Mouse (Mus musculus) limb, embryonic 14.5 days (tissue): Measurements from ENCODE around the gene Ccdc8. TPM values are rescaled to one million over a fixed set of nuclear protein-coding genes. Genes with fewer than 3 reads are reported as not detected.

Source experiments
- ATAC-seq: fragments of 200-750 bp; cut with Nextera tagmentation; 2 replicates; pipeline ENCODE4 v1.8.0; 2017; ENCODE audit warnings: low read depth, moderate number of reproducible peaks, moderate TSS enrichment; ENCODE audit not compliant: low FRiP score
- DNase-seq: peaks from one replicate; pipeline ENCODE4 v3.0.0-alpha.2; 2015; ENCODE audit warnings: low spot score
- H3K27ac ChIP-seq: fragments of 300-500 bp; sonication (generic); replicated peaks from 2 replicates; pipeline ENCODE4 v1.5.1; 2014; ENCODE audit warnings: low read depth, mild to moderate bottlenecking, low read length, moderate library complexity, mixed read lengths
- H3K27me3 ChIP-seq: fragments of 300-500 bp; sonication (generic); 2 replicates; pipeline ENCODE4 v1.6.1; 2014; ENCODE audit warnings: low read length, mixed read lengths; ENCODE audit not compliant: control insufficient read depth, insufficient read depth
- H3K36me3 ChIP-seq: fragments of 300-500 bp; sonication (generic); 2 replicates; pipeline ENCODE4 v1.6.1; 2014; ENCODE audit warnings: mild to moderate bottlenecking, low read length, moderate library complexity, mixed read lengths; ENCODE audit not compliant: control insufficient read depth, insufficient read depth
- H3K4me1 ChIP-seq: fragments of 300-500 bp; sonication (generic); 2 replicates; pipeline ENCODE4 v1.6.1; 2014; ENCODE audit warnings: antibody characterized with exemption, low read length, mixed read lengths; ENCODE audit not compliant: control insufficient read depth, insufficient read depth
- H3K4me2 ChIP-seq: fragments of 300-500 bp; sonication (generic); replicated peaks from 2 replicates; pipeline ENCODE4 v1.6.1; 2014; ENCODE audit warnings: low read depth, mild to moderate bottlenecking, low read length, moderate library complexity; ENCODE audit not compliant: severe bottlenecking
- H3K4me3 ChIP-seq: fragments of 300-500 bp; sonication (generic); replicated peaks from 2 replicates; pipeline ENCODE4 v1.5.1; 2014; ENCODE audit warnings: low read length
- H3K9ac ChIP-seq: fragments of 300-500 bp; sonication (generic); 2 replicates; pipeline ENCODE4 v1.6.1; 2014; ENCODE audit warnings: mild to moderate bottlenecking, low read depth, low read length, moderate library complexity; ENCODE audit not compliant: severe bottlenecking
- H3K9me3 ChIP-seq: fragments of 300-500 bp; sonication (generic); 2 replicates; pipeline ENCODE4 v1.6.1; 2016; ENCODE audit warnings: low read length; ENCODE audit not compliant: control insufficient read depth
- POLR2A ChIP-seq: fragments of 200-500 bp; IDR thresholded peaks from 2 replicates; pipeline ENCODE4 v1.8.0; 2012; ENCODE audit warnings: inconsistent platforms, mild to moderate bottlenecking, moderate library complexity, borderline replicate concordance; ENCODE audit not compliant: insufficient read depth, insufficient read length; ENCODE audit errors: extremely low read depth
- WGBS: fragments of 180-500 bp; shearing (Covaris S2); extraction: QIAGEN DNeasy Blood & Tissue Kit; methylation state at CpG from one replicate; pipeline ENCODE4 v1.1.7; 2014; 5-methylcytosine and 5-hydroxymethylcytosine counted together
- polyA plus RNA-seq, 2 experiments: library from polyadenylated mRNA; depleted of rRNA in 1 of 2; stranded (reverse) in 1 of 2; unstranded in 1 of 2; fragments of >200 nt; fragmentation: Nextera tagmentation in 1 of 2; extraction: Ambion mirVana in 1 of 2; gene quantifications; 2 replicates each; pipeline versions ENCODE4 v1.2.1 to v1.2.3; 2012 to 2014

Gene Ccdc8
- polyA plus RNA-seq, 2 experiments, result 25.5 to 40.7 TPM

DNA sequence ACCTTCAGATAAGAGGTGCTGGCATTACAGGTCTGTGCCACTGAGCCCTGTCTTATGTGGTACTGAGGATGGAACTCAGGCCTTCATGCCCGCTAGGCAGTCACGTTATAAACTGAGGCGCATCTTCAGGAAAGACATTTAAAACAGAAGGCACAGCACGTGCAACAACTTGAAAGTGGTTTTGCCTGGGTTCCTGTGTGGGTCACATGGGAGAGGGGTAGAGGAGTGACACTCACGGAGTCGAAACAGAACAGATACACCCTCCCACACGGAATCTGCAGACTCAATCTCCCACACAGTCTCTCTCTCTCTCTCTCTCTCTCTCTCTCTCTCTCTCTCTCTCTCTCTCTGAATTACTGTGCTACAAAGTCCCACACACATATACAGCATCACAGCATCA, 37.7 kb downstream of the Ccdc8 start:
- Histone ChIP-seq H3K4me2 (no peak overlapping the region), H3K4me3 (no peak overlapping the region), H3K9ac (no peak overlapping the region), H3K9me3 (no peaks in the 10 kb centered on the region), H3K36me3 (peaks cover 32% of the 10 kb centered on the region), H3K4me1 (peaks cover 17% of the 10 kb centered on the region), H3K27me3 (no peaks in the 10 kb centered on the region), H3K27ac (no peak overlapping the region)
- WGBS, result 79% methylated on average over 7 of the region's 7 CpGs
- no peak for TF ChIP-seq POLR2A
- ATAC-seq (no peak), DNase-seq (no peak)

DNA sequence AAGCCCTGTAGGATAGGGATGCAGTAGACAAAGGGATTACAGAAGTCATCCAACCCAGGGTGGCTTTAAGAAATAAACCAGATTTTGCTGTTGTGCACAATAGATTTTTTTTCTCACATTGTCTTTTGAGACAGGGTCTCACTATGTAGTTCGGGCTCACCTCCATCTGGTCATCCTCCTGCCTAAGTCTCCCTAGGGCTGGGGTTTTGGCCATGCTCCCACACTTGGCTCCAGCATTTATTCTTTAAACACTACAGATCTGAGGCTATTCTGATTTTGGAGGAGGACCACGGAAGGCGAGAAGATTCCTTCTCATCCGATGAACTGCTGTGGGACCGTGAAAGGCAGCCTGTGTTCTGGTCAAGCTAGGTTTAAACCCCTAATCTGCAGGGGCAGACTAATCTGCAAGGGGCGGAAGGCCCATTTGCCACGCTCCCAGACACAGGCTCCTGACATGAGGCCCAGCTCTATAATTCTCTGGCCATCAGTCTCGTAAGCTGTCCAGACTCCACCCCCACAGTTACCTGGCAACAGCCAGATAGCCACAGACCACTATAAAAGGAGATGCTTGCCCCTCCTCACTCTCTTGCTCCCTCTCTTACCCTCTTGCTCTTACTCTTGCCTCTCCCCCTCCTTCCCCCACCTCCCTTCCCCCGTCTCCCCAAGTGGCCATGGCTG, 45.6 kb downstream of the Ccdc8 start:
- Histone ChIP-seq H3K36me3 (peaks cover 81% of the 10 kb centered on the region), H3K9ac (no peak overlapping the region), H3K4me1 (no peaks in the 10 kb centered on the region), H3K4me3 (no peak overlapping the region), H3K4me2 (no peak overlapping the region), H3K27me3 (no peaks in the 10 kb centered on the region), H3K27ac (no peak overlapping the region), H3K9me3 (no peaks in the 10 kb centered on the region)
- ATAC-seq (no peak), DNase-seq (no peak)
- no peak for TF ChIP-seq POLR2A
- WGBS, result 57% methylated on average over 9 of the region's 9 CpGs

DNA sequence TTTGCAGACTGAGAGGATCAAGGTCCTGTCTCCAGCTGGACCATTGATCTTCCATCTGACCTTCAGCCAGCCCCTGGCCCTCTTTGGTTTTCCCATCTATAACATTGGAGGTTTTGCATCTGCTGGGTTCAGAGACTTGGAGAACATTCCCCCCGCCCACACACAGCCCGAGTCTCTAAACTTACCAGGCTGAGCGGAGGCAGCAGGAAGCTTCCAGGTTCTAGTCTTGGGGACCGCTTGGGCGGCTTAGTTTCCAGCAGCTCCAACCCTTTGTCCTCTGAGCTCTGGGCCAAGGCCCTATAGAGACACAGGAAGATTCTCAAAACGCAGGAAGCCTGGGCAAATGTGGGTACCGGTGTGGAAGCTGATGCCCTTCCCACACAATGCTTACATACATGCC, 46.9 kb downstream of the Ccdc8 start:
- no peak for TF ChIP-seq POLR2A
- 93% methylated on average over 7 of the region's 7 CpGs for WGBS
- Histone ChIP-seq H3K4me2 (no peak overlapping the region), H3K36me3 (peaks cover 82% of the 10 kb centered on the region), H3K4me1 (no peaks in the 10 kb centered on the region), H3K27ac (no peak overlapping the region), H3K9ac (no peak overlapping the region), H3K27me3 (no peaks in the 10 kb centered on the region), H3K4me3 (no peak overlapping the region), H3K9me3 (no peaks in the 10 kb centered on the region)
- no peak for ATAC-seq
- no peak for DNase-seq

GRCm38 (mm10) chr7:17045743-17046142, 53.2 kb downstream of the Ccdc8 start:
- WGBS, result 74% methylated on average over 1 of the region's 1 CpGs
- no peak overlapping the region for H3K27ac ChIP-seq
- ATAC-seq (no peak), DNase-seq (no peak)
- no peak overlapping the region for H3K4me3 ChIP-seq
- H3K9me3 ChIP-seq, result no peaks in the 10 kb centered on the region
- H3K4me2 ChIP-seq, result no peak overlapping the region
- peaks cover 73% of the 10 kb centered on the region for H3K36me3 ChIP-seq
- H3K9ac ChIP-seq, result no peak overlapping the region
- no peak for TF ChIP-seq POLR2A
- H3K27me3 ChIP-seq, result no peaks in the 10 kb centered on the region
- no peaks in the 10 kb centered on the region for H3K4me1 ChIP-seq

Other genes starting within 250 kb of the Ccdc8 start
- gene Slc1a5, start 211.4 kb upstream of the Ccdc8 start, polyA plus RNA-seq (2012; rRNA removed), result 80.3 and 96.1 TPM in 2 replicates
- gene Slc1a5, start 211.4 kb upstream of the Ccdc8 start, polyA plus RNA-seq (2014; fragmentation: Nextera tagmentation; extraction: Ambion mirVana), result 21.7 and 24.4 TPM in 2 replicates
- 197 and 280 TPM in 2 replicates for gene Strn4, start 176.8 kb upstream of the Ccdc8 start, polyA plus RNA-seq (2012; rRNA removed)
- gene Strn4, start 176.8 kb upstream of the Ccdc8 start, polyA plus RNA-seq (2014; fragmentation: Nextera tagmentation; extraction: Ambion mirVana), result 109 and 137 TPM in 2 replicates
- 29.9 and 37.6 TPM in 2 replicates for gene Fkrp, start 176.0 kb upstream of the Ccdc8 start, polyA plus RNA-seq (2012; rRNA removed)
- gene Fkrp, start 176.0 kb upstream of the Ccdc8 start, polyA plus RNA-seq (2014; fragmentation: Nextera tagmentation; extraction: Ambion mirVana), result 26.9 and 32.6 TPM in 2 replicates
- 35.9 and 48.9 TPM in 2 replicates for gene Prkd2, start 149.8 kb upstream of the Ccdc8 start, polyA plus RNA-seq (2012; rRNA removed)
- gene Prkd2, start 149.8 kb upstream of the Ccdc8 start, polyA plus RNA-seq (2014; fragmentation: Nextera tagmentation; extraction: Ambion mirVana), result 19.2 and 22.1 TPM in 2 replicates
- gene Dact3, start 117.4 kb upstream of the Ccdc8 start, polyA plus RNA-seq (2012; rRNA removed), result 64.3 and 89.3 TPM in 2 replicates
- 11.5 and 13.7 TPM in 2 replicates for gene Dact3, start 117.4 kb upstream of the Ccdc8 start, polyA plus RNA-seq (2014; fragmentation: Nextera tagmentation; extraction: Ambion mirVana)
- 63.3 and 92.7 TPM in 2 replicates for gene Gng8, start 100.9 kb upstream of the Ccdc8 start, polyA plus RNA-seq (2012; rRNA removed)
- 17.8 and 21.1 TPM in 2 replicates for gene Gng8, start 100.9 kb upstream of the Ccdc8 start, polyA plus RNA-seq (2014; fragmentation: Nextera tagmentation; extraction: Ambion mirVana)
- gene Ptgir, start 86.2 kb upstream of the Ccdc8 start, polyA plus RNA-seq (2012; rRNA removed), result 3.6 and 4.1 TPM in 2 replicates
- 2.3 and 2.8 TPM in 2 replicates for gene Ptgir, start 86.2 kb upstream of the Ccdc8 start, polyA plus RNA-seq (2014; fragmentation: Nextera tagmentation; extraction: Ambion mirVana)
- 281 and 320 TPM in 2 replicates for gene Calm3, start 68.6 kb upstream of the Ccdc8 start, polyA plus RNA-seq (2012; rRNA removed)
- 156 and 164 TPM in 2 replicates for gene Calm3, start 68.6 kb upstream of the Ccdc8 start, polyA plus RNA-seq (2014; fragmentation: Nextera tagmentation; extraction: Ambion mirVana)
- gene Pnmal2, start 48.0 kb upstream of the Ccdc8 start, polyA plus RNA-seq (2012; rRNA removed), result 12.8 and 13.9 TPM in 2 replicates
- gene Pnmal2, start 48.0 kb upstream of the Ccdc8 start, polyA plus RNA-seq (2014; fragmentation: Nextera tagmentation; extraction: Ambion mirVana), result 16.5 and 18.8 TPM in 2 replicates
- 0.33 and 0.49 TPM in 2 replicates for gene Pnmal1, start 33.0 kb upstream of the Ccdc8 start, polyA plus RNA-seq (2012; rRNA removed)
- 0.43 and 0.58 TPM in 2 replicates for gene Pnmal1, start 33.0 kb upstream of the Ccdc8 start, polyA plus RNA-seq (2014; fragmentation: Nextera tagmentation; extraction: Ambion mirVana)
- 0.29 and 0.34 TPM in 2 replicates for gene Gm42372, start 9.6 kb upstream of the Ccdc8 start, polyA plus RNA-seq (2012; rRNA removed)
- 0.17 and 0.23 TPM in 2 replicates for gene Gm42372, start 9.6 kb upstream of the Ccdc8 start, polyA plus RNA-seq (2014; fragmentation: Nextera tagmentation; extraction: Ambion mirVana)
- gene Ppp5c, start 35.2 kb downstream of the Ccdc8 start, polyA plus RNA-seq (2012; rRNA removed), result 193 and 237 TPM in 2 replicates
- 100 and 105 TPM in 2 replicates for gene Ppp5c, start 35.2 kb downstream of the Ccdc8 start, polyA plus RNA-seq (2014; fragmentation: Nextera tagmentation; extraction: Ambion mirVana)
- 28.2 and 39.6 TPM in 2 replicates for gene Hif3a, start 69.7 kb downstream of the Ccdc8 start, polyA plus RNA-seq (2012; rRNA removed)
- 23.7 and 26.6 TPM in 2 replicates for gene Hif3a, start 69.7 kb downstream of the Ccdc8 start, polyA plus RNA-seq (2014; fragmentation: Nextera tagmentation; extraction: Ambion mirVana)
- 0.23 TPM in 2 replicates for gene Psg16, start 81.3 kb downstream of the Ccdc8 start, polyA plus RNA-seq (2012; rRNA removed)
- 0.12 and 0.33 TPM in 2 replicates for gene Psg16, start 81.3 kb downstream of the Ccdc8 start, polyA plus RNA-seq (2014; fragmentation: Nextera tagmentation; extraction: Ambion mirVana)
- gene Ceacam3, start 157.6 kb downstream of the Ccdc8 start, polyA plus RNA-seq (2012; rRNA removed), result 0.10 TPM in 1 of 2 replicates, not detected in the other
- not detected in 2 replicates for gene Ceacam3, start 157.6 kb downstream of the Ccdc8 start, polyA plus RNA-seq (2014; fragmentation: Nextera tagmentation; extraction: Ambion mirVana)
- gene Psg29, start 210.8 kb downstream of the Ccdc8 start, polyA plus RNA-seq (2012; rRNA removed), result 0.06 and 0.16 TPM in 2 replicates
- not detected in 2 replicates for gene Psg29, start 210.8 kb downstream of the Ccdc8 start, polyA plus RNA-seq (2014; fragmentation: Nextera tagmentation; extraction: Ambion mirVana)